Mouse (Mus musculus) heart, embryonic 14.5 days (tissue): ENCODE results near the gene Dlk1. TPM values are rescaled to one million over a fixed set of nuclear protein-coding genes. Genes with fewer than 3 reads are reported as not detected.
A peak's percentile ranks its signal among the peaks of the same experiment; 100 is the strongest.

Experiments
- ATAC-seq: fragments of 200-750 bp; cut with Nextera tagmentation; 2 replicates; pipeline ENCODE4 v1.8.0; 2017; ENCODE audit warnings: low read depth, moderate TSS enrichment; ENCODE audit not compliant: insufficient number of reproducible peaks, insufficient read depth, low FRiP score
- H3K27ac ChIP-seq, 2 experiments: fragments of 200-500 bp in 1 of 2; fragments of 300-500 bp in 1 of 2; sonication (generic) in 1 of 2; replicated peaks in 1 of 2; 2 replicates each; pipeline ENCODE4 v1.5.1; 2012 to 2014; ENCODE audit warnings: low read depth in 2 of 2, low read length in 2 of 2, control low read depth in 1 of 2, mild to moderate bottlenecking in 1 of 2, mixed read lengths in 1 of 2; ENCODE audit not compliant: control insufficient read depth in 1 of 2, insufficient read depth in 1 of 2
- H3K27me3 ChIP-seq: fragments of 300-500 bp; sonication (generic); 2 replicates; pipeline ENCODE4 v1.6.1; 2014; ENCODE audit warnings: mild to moderate bottlenecking, low read length, control low read depth; ENCODE audit not compliant: control insufficient read depth, insufficient read depth
- H3K36me3 ChIP-seq: fragments of 300-500 bp; sonication (generic); 2 replicates; pipeline ENCODE4 v1.6.1; 2014; ENCODE audit warnings: mild to moderate bottlenecking, control low read depth, low read length, mixed read lengths; ENCODE audit not compliant: control insufficient read depth, insufficient read depth
- H3K4me1 ChIP-seq, 2 experiments: fragments of 200-500 bp in 1 of 2; fragments of 300-500 bp in 1 of 2; sonication (generic) in 1 of 2; 2 replicates each; pipeline ENCODE4 v1.6.1; 2012 to 2014; ENCODE audit warnings: low read length in 2 of 2, control low read depth in 1 of 2, mixed read lengths in 1 of 2; ENCODE audit not compliant: control insufficient read depth in 2 of 2, insufficient read depth in 2 of 2
- H3K4me2 ChIP-seq: fragments of 300-500 bp; sonication (generic); 2 replicates; pipeline ENCODE4 v1.6.1; 2014; ENCODE audit warnings: mild to moderate bottlenecking, low read length
- H3K4me3 ChIP-seq, 2 experiments: fragments of 200-500 bp in 1 of 2; fragments of 300-500 bp in 1 of 2; sonication (generic) in 1 of 2; 2 replicates each; pipeline ENCODE4 v1.5.1; 2012 to 2014; ENCODE audit warnings: low read length in 2 of 2, mild to moderate bottlenecking in 2 of 2, control low read depth in 1 of 2, low read depth in 1 of 2, moderate library complexity in 1 of 2; ENCODE audit not compliant: control insufficient read depth in 1 of 2, insufficient read depth in 1 of 2
- H3K9ac ChIP-seq: fragments of 300-500 bp; sonication (generic); 2 replicates; pipeline ENCODE4 v1.6.1; 2014; ENCODE audit warnings: mild to moderate bottlenecking, low read length
- H3K9me3 ChIP-seq: fragments of 300-500 bp; sonication (generic); 2 replicates; pipeline ENCODE4 v1.6.1; 2016; ENCODE audit warnings: low read length, control low read depth; ENCODE audit not compliant: control insufficient read depth
- WGBS: fragments of 180-500 bp; shearing (Covaris S2); extraction: QIAGEN DNeasy Blood & Tissue Kit; methylation state at CpG from one replicate; pipeline ENCODE4 v1.1.7; 2014; 5-methylcytosine and 5-hydroxymethylcytosine counted together
- polyA plus RNA-seq: library from polyadenylated mRNA; unstranded; fragments of >200 nt; fragmentation: Nextera tagmentation; extraction: Ambion mirVana; gene quantifications from 2 replicates; pipeline ENCODE4 v1.2.1, GENCODE M21; 2014

The Dlk1 gene
- polyA plus RNA-seq, 1 experiment from 2014 or later = 84.4 TPM

DNA sequence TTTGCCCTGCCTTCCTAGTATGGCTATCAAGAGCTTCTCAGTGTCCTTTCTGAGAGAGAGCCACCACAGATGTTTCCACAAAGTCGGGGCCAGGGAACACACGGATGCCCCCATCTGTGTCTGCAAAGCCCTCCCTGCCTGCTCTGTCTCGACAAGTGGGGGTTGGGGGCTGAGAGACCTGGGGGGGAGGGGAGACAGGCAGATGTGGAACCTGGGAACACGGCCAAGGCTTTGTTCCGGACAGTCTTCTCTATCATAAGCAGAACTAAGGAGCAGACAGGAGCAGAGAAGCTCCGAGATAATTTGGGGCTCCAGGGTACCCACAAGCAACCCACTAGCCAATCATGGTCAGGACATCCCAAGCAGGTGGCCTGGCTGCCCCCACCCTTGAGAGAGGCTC, 12.6 kb upstream of the Dlk1 start:
- 33% methylated on average over 6 of the region's 6 CpGs for WGBS
- Histone ChIP-seq H3K4me1 (peaks cover 43 to 52% of the 10 kb centered on the region in 2 experiments), H3K9me3 (no peaks in the 10 kb centered on the region), H3K9ac (no peak overlapping the region), H3K27ac (no peak overlapping the region), H3K36me3 (no peaks in the 10 kb centered on the region), H3K4me3 (no peak overlapping the region), H3K27me3 (no peaks in the 10 kb centered on the region), H3K4me2 (no peak overlapping the region)
- no peak for ATAC-seq

DNA sequence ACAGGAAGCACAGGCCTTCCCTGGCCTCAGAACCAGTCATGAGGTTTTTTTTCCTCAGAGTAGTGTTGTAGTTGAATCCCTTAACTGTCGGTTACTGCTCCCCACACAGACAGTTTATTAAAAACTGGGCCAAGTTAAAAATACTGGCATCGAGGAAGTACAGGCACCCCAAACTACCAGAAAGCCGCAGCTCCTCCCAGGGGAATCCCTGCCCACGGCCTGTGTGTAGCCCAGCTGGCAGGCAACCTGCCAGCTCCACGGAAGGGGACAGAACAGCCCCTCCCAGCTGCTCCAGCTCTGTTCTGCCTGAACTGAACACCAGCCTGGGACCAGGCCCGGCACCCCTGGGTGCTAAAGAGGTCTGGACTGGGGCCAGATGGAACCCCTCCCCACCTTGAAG, 11.3 kb upstream of the Dlk1 start:
- H3K36me3 ChIP-seq = no peaks in the 10 kb centered on the region
- WGBS = 34% methylated on average over 6 of the region's 6 CpGs
- H3K4me2 ChIP-seq = no peak overlapping the region
- no peaks in the 10 kb centered on the region for H3K27me3 ChIP-seq
- H3K27ac ChIP-seq = no peak overlapping the region
- H3K4me1 ChIP-seq = peaks cover 41 to 52% of the 10 kb centered on the region in 2 experiments
- no peaks in the 10 kb centered on the region for H3K9me3 ChIP-seq
- no peak overlapping the region for H3K9ac ChIP-seq
- no peak overlapping the region for H3K4me3 ChIP-seq
- ATAC-seq = no peak

DNA sequence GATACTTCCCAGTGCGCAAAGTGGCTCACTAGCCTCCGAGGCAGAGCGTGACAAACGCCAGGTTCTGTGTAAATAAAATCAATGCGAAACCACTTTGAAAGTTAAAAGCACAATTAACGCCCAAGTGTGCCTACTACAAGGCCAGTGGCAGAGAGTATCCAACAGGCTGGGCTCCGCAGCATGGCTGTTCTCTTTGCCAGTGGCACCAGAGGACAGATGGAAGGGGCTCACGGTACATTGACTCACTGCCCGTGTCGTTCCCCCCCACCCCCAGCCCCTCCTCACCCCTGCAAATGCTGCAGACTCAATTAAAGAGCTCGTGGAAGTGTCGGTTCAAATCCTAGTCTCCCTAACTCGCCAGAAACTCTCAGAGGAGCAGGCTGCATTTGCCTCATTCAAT, 10.5 kb upstream of the Dlk1 start:
- 70% methylated on average over 13 of the region's 13 CpGs for WGBS

DNA sequence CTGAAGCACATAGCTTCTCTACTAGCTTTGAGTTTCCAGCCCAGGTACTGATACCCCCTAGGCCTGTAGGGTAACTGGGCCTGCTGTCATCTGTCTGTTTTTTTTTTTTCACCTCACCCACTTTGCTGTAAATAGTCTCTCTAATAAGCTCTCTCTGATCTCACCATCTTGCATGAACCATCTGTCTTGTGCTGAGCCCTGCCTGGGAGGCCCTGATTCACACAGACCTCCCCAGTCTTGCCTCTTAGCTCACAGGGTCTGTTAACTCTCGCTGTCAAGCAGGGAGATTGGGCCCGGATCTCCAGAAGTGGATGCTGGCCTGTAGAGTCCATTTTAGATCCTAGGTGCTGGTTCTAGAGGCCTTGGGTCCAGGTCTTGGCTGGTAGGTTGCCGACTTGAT, 9.3 kb upstream of the Dlk1 start:
- no peaks in the 10 kb centered on the region for H3K36me3 ChIP-seq
- H3K9me3 ChIP-seq = no peaks in the 10 kb centered on the region
- H3K27me3 ChIP-seq = peaks cover 11% of the 10 kb centered on the region
- WGBS = 42% methylated on average over 3 of the region's 3 CpGs
- H3K4me1 ChIP-seq = peaks cover 30 to 35% of the 10 kb centered on the region in 2 experiments
- no peak overlapping the region for H3K4me2 ChIP-seq
- no peak overlapping the region for H3K4me3 ChIP-seq
- H3K27ac ChIP-seq = no peak overlapping the region
- H3K9ac ChIP-seq = no peak overlapping the region; the same call in 1 of the 2 replicates
- no peak for ATAC-seq

More for the DNA sequence above, 10.5 kb upstream of the Dlk1 start:
- H3K9me3 ChIP-seq = no peaks in the 10 kb centered on the region
- no peak overlapping the region for H3K4me3 ChIP-seq
- no peak overlapping the region for H3K4me2 ChIP-seq
- peaks cover 35 to 44% of the 10 kb centered on the region in 2 experiments for H3K4me1 ChIP-seq
- H3K36me3 ChIP-seq = no peaks in the 10 kb centered on the region
- H3K27me3 ChIP-seq = peaks cover 3% of the 10 kb centered on the region
- ATAC-seq = no peak
- no peak overlapping the region for H3K27ac ChIP-seq
- no peak overlapping the region for H3K9ac ChIP-seq

DNA sequence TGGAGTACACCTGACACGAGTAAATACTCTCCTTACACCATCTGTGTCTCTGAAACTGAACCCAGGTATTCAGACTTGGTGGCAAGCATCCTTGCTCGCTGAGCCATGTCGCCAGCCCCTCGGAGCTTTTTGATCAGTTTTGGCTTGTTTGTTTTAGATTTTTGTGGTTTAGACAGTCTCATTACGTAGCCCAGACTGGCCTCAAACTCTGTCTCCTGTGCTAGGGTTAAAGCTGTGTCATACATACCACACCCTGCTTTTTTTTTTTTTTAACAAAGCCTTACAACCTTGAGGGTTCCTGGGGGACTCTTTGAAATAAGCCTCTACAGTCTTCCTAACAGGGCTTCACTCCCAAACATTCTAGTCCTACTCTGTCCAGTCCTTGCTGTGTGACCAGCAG, 7.6 kb upstream of the Dlk1 start:
- ATAC-seq = no peak
- H3K4me2 ChIP-seq = no peak overlapping the region
- 80% methylated on average over 5 of the region's 5 CpGs for WGBS
- H3K4me1 ChIP-seq = peaks cover 16 to 27% of the 10 kb centered on the region in 2 experiments
- H3K36me3 ChIP-seq = no peaks in the 10 kb centered on the region
- H3K9me3 ChIP-seq = no peaks in the 10 kb centered on the region
- H3K27ac ChIP-seq = no peak overlapping the region
- H3K27me3 ChIP-seq = peaks cover 15% of the 10 kb centered on the region
- H3K9ac ChIP-seq = no peak overlapping the region
- H3K4me3 ChIP-seq = no peak overlapping the region

DNA sequence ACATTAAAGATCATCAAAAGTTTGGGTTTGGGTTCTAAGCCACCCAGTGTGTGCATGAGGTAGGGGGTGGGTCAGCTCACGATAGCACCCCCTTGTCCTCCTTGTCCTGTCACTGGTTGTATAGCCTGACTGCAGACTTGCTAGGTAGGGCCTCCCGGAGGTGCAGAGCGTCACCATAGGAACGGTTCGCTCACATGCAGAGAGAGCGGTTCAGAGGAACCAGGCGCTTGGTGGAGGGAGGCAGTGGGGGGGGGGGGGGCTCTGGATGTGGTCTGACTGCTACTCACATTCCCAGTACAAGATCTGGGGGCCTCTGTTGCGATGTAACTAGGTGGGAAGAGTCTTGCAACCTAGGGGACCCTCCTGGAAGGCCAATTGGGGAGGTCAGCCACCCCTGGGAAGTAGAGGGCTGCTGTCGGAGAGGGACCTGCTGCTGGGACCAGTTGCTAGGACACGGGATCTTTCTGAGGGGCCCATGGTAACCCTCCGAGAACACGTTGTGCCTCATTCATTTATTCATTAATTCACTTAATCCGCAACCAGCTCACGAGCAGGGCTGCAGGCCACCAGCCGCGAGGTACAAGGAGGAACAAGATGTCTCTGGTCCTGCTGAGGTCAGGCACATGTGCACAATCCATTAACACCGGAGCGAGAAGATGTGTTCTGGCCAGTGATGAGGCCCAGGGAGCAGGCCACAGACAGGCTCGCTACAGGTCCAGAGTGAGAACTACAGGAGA, 7.0 kb upstream of the Dlk1 start:
- ATAC-seq = no peak
- H3K4me2 ChIP-seq = peak overlapping the region; percentile 55
- no peak overlapping the region for H3K9ac ChIP-seq
- WGBS = 20% methylated on average over 19 of the region's 19 CpGs
- no peaks in the 10 kb centered on the region for H3K9me3 ChIP-seq
- H3K4me1 ChIP-seq = peaks cover 13 to 28% of the 10 kb centered on the region in 2 experiments
- peaks cover 22% of the 10 kb centered on the region for H3K27me3 ChIP-seq
- no peaks in the 10 kb centered on the region for H3K36me3 ChIP-seq
- no peak overlapping the region for H3K4me3 ChIP-seq
- no peak overlapping the region for H3K27ac ChIP-seq

DNA sequence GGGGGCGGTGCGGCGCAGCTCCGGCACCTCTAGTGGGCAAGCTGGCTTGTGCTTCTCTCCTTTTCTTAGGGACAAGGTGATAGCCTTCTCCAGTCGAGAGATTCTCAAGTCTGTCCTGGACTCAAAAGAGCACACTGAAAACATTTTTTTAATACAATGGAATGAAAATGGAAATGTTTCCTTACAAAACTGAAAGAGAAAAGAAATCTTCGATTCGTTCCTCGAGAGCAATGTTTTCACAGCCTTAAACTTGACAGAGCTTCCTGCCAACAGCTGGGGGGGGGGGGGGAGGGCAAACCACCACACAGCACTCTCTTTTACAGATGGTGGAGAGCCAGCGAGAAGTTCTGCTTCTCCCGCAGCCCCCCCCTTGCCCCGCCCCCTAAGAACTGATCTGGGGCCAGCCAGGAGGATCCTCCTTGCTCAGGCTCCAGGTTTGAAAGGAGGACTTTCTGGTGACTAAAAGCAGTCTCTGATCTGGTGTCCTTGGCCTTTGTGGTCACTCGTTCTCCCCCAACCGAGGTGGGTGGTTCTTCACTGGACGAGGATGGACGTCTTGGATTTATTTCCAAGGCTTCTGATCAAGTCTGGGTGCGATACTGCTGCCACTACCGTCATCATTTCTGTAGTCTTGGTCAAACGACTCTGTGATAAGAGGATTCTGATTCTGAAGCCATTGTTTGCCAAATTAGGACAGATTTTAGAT, 6.2 kb upstream of the Dlk1 start:
- Histone ChIP-seq H3K4me3 (no peak overlapping the region), H3K4me2 (peak overlapping the region; percentile 55), H3K27me3 (peaks cover 29% of the 10 kb centered on the region), H3K9ac (no peak overlapping the region), H3K9me3 (no peaks in the 10 kb centered on the region), H3K4me1 (peaks cover 12 to 21% of the 10 kb centered on the region in 2 experiments), H3K27ac (no peak overlapping the region), H3K36me3 (no peaks in the 10 kb centered on the region)
- 11% methylated on average over 18 of the region's 18 CpGs for WGBS
- no peak for ATAC-seq
